8 mouse cellular contexts compared by ENCODE assay signal in the genomic region with DNA sequence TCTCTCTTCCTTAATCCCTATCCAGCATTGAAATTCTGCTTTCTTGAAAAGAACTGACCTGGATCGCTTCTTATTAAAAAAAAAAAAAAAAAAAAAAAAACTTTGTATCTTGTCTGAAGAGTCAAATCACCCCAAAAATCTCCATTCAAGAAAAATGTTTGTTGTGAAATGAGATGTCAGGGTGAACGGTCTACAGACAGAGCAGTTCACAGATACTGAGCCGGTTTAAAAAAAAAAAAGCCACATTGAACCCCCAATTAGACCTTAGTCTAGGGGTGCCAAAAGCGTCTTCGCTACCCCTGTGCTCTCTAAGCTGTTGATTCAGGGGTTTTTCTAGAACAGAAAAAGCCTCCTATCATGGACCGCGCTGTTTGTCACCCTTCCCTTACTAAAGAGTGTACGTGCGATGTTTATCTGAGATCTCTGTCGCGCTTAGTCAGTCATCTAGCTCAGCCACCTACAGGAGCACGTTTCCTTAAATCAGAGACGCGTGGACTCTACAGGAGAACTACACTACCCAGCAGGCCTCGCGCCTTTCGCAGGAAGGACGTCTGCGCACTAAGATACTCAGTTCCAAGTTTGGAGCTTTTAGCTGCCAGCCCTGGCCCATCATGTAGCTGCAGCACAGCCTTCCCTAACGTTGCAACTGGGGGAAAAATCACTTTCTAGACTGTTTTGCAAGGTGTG. TPM values are rescaled to one million over a fixed set of nuclear protein-coding genes. Genes with fewer than 3 reads are reported as not detected.
A peak's percentile ranks its signal among the peaks of the same experiment; 100 is the strongest.
DNase-seq lines count a peak whose midpoint lies in the region; ATAC-seq and TF ChIP-seq lines count a peak whose summit lies in the region.

A gene (plus strand): TSS at position 570 of the 687 bp plus-strand sequence.

- TF ChIP-seq CTCF in E14TG2a.4 (conservative IDR thresholded peaks at IDR 0.05; ENCODE audit: low read length), result no peak
- TF ChIP-seq CTCF in liver, embryonic 14.5 days (IDR thresholded peaks at IDR 0.05; ENCODE audit: low read depth), result 0 out of 2 replicates have a peak, but pooled peaks have one; percentile 19

- H3K36me3 ChIP-seq in E14TG2a.4 (ENCODE audit: insufficient read depth, low read length), result no peaks in the 10 kb centered on the region
- H3K36me3 ChIP-seq in forebrain, embryonic 12.5 days (replicated peaks), result no peaks in the 10 kb centered on the region
- H3K36me3 ChIP-seq in heart, embryonic 16.5 days (ENCODE audit: control insufficient read depth, insufficient read depth), result no peaks in the 10 kb centered on the region
- H3K36me3 ChIP-seq in liver, embryonic 14.5 days (replicated peaks; ENCODE audit: control insufficient read depth, insufficient read depth, low read depth), result no peaks in the 10 kb centered on the region
- H3K36me3 ChIP-seq in stomach, embryonic 15.5 days, result no peaks in the 10 kb centered on the region

- peak within 1 kb of the TSS; percentile 36; the same call in 1 of the 2 replicates for H3K27ac ChIP-seq in forebrain, embryonic 12.5 days
- peak within 1 kb of the TSS; percentile 47 for H3K27ac ChIP-seq in heart, embryonic 16.5 days (ENCODE audit: low read length)
- H3K27ac ChIP-seq in liver, embryonic 14.5 days, result no peak within 1 kb of the TSS
- peak within 1 kb of the TSS; percentile 46; the same call in 1 of the 2 replicates for H3K27ac ChIP-seq in stomach, embryonic 15.5 days

- ATAC-seq in cerebellum, adult (ENCODE audit: insufficient number of reproducible peaks, low FRiP score, low TSS enrichment), result peak; percentile 98
- ATAC-seq in forebrain, embryonic 12.5 days (ENCODE audit: low FRiP score), result peak; percentile 91
- peak; percentile 98 for ATAC-seq in heart, embryonic 16.5 days (replicated peaks; ENCODE audit: extremely low read depth, insufficient read depth, low FRiP score)
- peak; percentile 86 for ATAC-seq in liver, embryonic 14.5 days (ENCODE audit: insufficient read depth)
- ATAC-seq in stomach, embryonic 15.5 days (ENCODE audit: insufficient read depth, low FRiP score, low read depth), result peak; percentile 92

- H3K4me2 ChIP-seq in forebrain, embryonic 12.5 days, result peak within 1 kb of the TSS; percentile 57
- peak within 1 kb of the TSS; percentile 64 for H3K4me2 ChIP-seq in heart, embryonic 16.5 days (ENCODE audit: low read depth, low read length)
- H3K4me2 ChIP-seq in liver, embryonic 14.5 days (ENCODE audit: low read depth), result peak within 1 kb of the TSS; percentile 81
- peak within 1 kb of the TSS; percentile 63 for H3K4me2 ChIP-seq in stomach, embryonic 15.5 days

- H3K27me3 ChIP-seq in E14TG2a.4 (ENCODE audit: insufficient read depth, low read length), result peaks cover 28% of the 10 kb centered on the region
- H3K27me3 ChIP-seq in forebrain, embryonic 12.5 days, result peaks cover 18% of the 10 kb centered on the region
- H3K27me3 ChIP-seq in heart, embryonic 16.5 days (ENCODE audit: control insufficient read depth, insufficient read depth, low read length), result no peaks in the 10 kb centered on the region
- no peaks in the 10 kb centered on the region for H3K27me3 ChIP-seq in liver, embryonic 14.5 days (ENCODE audit: control insufficient read depth, insufficient read depth, low read length)
- no peaks in the 10 kb centered on the region for H3K27me3 ChIP-seq in stomach, embryonic 15.5 days (replicated peaks)

- H3K4me3 ChIP-seq in E14TG2a.4 (replicated peaks; ENCODE audit: low read length), result peak within 1 kb of the TSS; percentile 80
- peak within 1 kb of the TSS; percentile 63 for H3K4me3 ChIP-seq in forebrain, embryonic 12.5 days (replicated peaks)
- H3K4me3 ChIP-seq in heart, embryonic 16.5 days (ENCODE audit: low read length), result peak within 1 kb of the TSS; percentile 73
- H3K4me3 ChIP-seq in liver, embryonic 14.5 days (ENCODE audit: insufficient read depth in 1 of 2, low read depth in 2 of 2, low read length in 2 of 2), result peak within 1 kb of the TSS; percentile 66 to 98
- peak within 1 kb of the TSS; percentile 54 for H3K4me3 ChIP-seq in stomach, embryonic 15.5 days (replicated peaks)

- no peak for TF ChIP-seq EP300 in liver, embryonic 14.5 days (IDR thresholded peaks at IDR 0.05; ENCODE audit: low read depth)

- DNase-seq in kidney, postnatal 25 days, result peak; percentile 89 to 92
- DNase-seq in liver, embryonic 14.5 days (ENCODE audit: low read depth in 3 of 3, low spot score in 3 of 3), result peak; percentile 56 to 65 (median 59)
- DNase-seq in neural tube, embryonic 10.5 days (ENCODE audit: extremely low spot score, low spot score), result peak; percentile 72

- H3K9me3 ChIP-seq in E14TG2a.4 (ENCODE audit: low read length), result no peaks in the 10 kb centered on the region
- no peaks in the 10 kb centered on the region for H3K9me3 ChIP-seq in forebrain, embryonic 12.5 days
- no peaks in the 10 kb centered on the region for H3K9me3 ChIP-seq in heart, embryonic 16.5 days (replicated peaks; ENCODE audit: control insufficient read depth, low read length)
- no peaks in the 10 kb centered on the region for H3K9me3 ChIP-seq in liver, embryonic 14.5 days (ENCODE audit: control insufficient read depth, low read length)
- H3K9me3 ChIP-seq in stomach, embryonic 15.5 days, result no peaks in the 10 kb centered on the region

- 7% methylated on average over 20 of the region's 20 CpGs for WGBS in forebrain, embryonic 12.5 days
- WGBS in heart, embryonic 16.5 days, result 7% methylated on average over 20 of the region's 20 CpGs
- 7% methylated on average over 20 of the region's 20 CpGs for WGBS in liver, embryonic 14.5 days (ENCODE audit: insufficient replicate concordance)
- 10% methylated on average over 20 of the region's 20 CpGs for WGBS in stomach, embryonic 15.5 days

- peaks cover 41% of the 10 kb centered on the region for H3K4me1 ChIP-seq in E14TG2a.4 (replicated peaks; ENCODE audit: low read depth, low read length)
- peaks cover 40% of the 10 kb centered on the region for H3K4me1 ChIP-seq in forebrain, embryonic 12.5 days
- H3K4me1 ChIP-seq in heart, embryonic 16.5 days (ENCODE audit: control insufficient read depth, insufficient read depth, low read length), result peaks cover 7% of the 10 kb centered on the region
- peaks cover 0 to 10% of the 10 kb centered on the region in 2 experiments; a peak in 2 of 4 replicates for H3K4me1 ChIP-seq in liver, embryonic 14.5 days (replicated peaks; ENCODE audit: control insufficient read depth in 2 of 2, insufficient read depth in 2 of 2, low read length in 1 of 2)
- 0 out of 2 replicates have a peak, but pooled peaks cover 7% of the 10 kb centered on the region for H3K4me1 ChIP-seq in stomach, embryonic 15.5 days

- peak within 1 kb of the TSS; percentile 67 for H3K9ac ChIP-seq in forebrain, embryonic 12.5 days
- peak within 1 kb of the TSS; percentile 65 for H3K9ac ChIP-seq in heart, embryonic 16.5 days (ENCODE audit: low read length)
- peak within 1 kb of the TSS; percentile 61 for H3K9ac ChIP-seq in liver, embryonic 14.5 days (replicated peaks)
- H3K9ac ChIP-seq in stomach, embryonic 15.5 days, result peak within 1 kb of the TSS; percentile 33; the same call in 1 of the 2 replicates

RNA-seq across cellular contexts. Expression of the gene that starts here (rescaled TPM):
- polyA plus RNA-seq in forebrain, embryonic 12.5 days (2016; fragmentation: Nextera tagmentation; extraction: Ambion mirVana), result 39.5 and 40.3 TPM in 2 replicates
- 15.1 and 15.4 TPM in 2 replicates for polyA plus RNA-seq in heart, embryonic 16.5 days (2015; fragmentation: Nextera tagmentation; extraction: Ambion mirVana)
- 2.3 and 2.8 TPM in 2 replicates for polyA plus RNA-seq in liver, embryonic 14.5 days (2012; rRNA removed)
- 3.6 and 4.5 TPM in 2 replicates for polyA plus RNA-seq in liver, embryonic 14.5 days (2014; fragmentation: Nextera tagmentation; extraction: Ambion mirVana)
- 17.0 and 18.9 TPM in 2 replicates for polyA plus RNA-seq in stomach, embryonic 15.5 days (2015; fragmentation: Nextera tagmentation; extraction: Ambion mirVana)
